Mouse (Mus musculus) forebrain, embryonic 10.5 days (tissue): ENCODE measurements around the gene Msx2. TPM values are rescaled to one million over a fixed set of nuclear protein-coding genes. Genes with fewer than 3 reads are reported as not detected.

ENCODE experiments used
- DNase-seq: peaks from one replicate; pipeline ENCODE4 v3.0.0-alpha.2; 2017; ENCODE audit warnings: low spot score; ENCODE audit errors: extremely low spot score
- H3K27ac ChIP-seq: fragments of 300-500 bp; sonication (generic); 2 replicates; pipeline ENCODE4 v1.5.1; 2016; ENCODE audit warnings: mild to moderate bottlenecking
- H3K27me3 ChIP-seq: fragments of 300-500 bp; sonication (generic); 2 replicates; pipeline ENCODE4 v1.6.1; 2016; ENCODE audit warnings: mild to moderate bottlenecking; ENCODE audit not compliant: poor library complexity, severe bottlenecking
- H3K36me3 ChIP-seq: fragments of 300-500 bp; sonication (generic); replicated peaks from 2 replicates; pipeline ENCODE4 v1.6.1; 2016; ENCODE audit warnings: mild to moderate bottlenecking, moderate library complexity
- H3K4me1 ChIP-seq: fragments of 300-500 bp; sonication (generic); 2 replicates; pipeline ENCODE4 v1.6.1; 2016
- H3K4me3 ChIP-seq: fragments of 300-500 bp; sonication (generic); 2 replicates; pipeline ENCODE4 v1.5.1; 2016; ENCODE audit warnings: mild to moderate bottlenecking, moderate library complexity
- H3K9me3 ChIP-seq: fragments of 300-500 bp; sonication (generic); 2 replicates; pipeline ENCODE4 v1.6.1; 2016; ENCODE audit warnings: mild to moderate bottlenecking, moderate library complexity
- WGBS: fragments of 180-500 bp; shearing (Covaris S2); methylation state at CpG from one replicate; pipeline ENCODE4 v1.1.7; 2016; 5-methylcytosine and 5-hydroxymethylcytosine counted together
- polyA plus RNA-seq: library from polyadenylated mRNA; unstranded; fragments of >200 nt; fragmentation: Nextera tagmentation; extraction: Ambion mirVana; gene quantifications from 2 replicates; pipeline ENCODE4 v1.2.1, GENCODE M21; 2016

The Msx2 gene
- polyA plus RNA-seq, 1 experiment from 2014 or later: 17.3 TPM

DNA sequence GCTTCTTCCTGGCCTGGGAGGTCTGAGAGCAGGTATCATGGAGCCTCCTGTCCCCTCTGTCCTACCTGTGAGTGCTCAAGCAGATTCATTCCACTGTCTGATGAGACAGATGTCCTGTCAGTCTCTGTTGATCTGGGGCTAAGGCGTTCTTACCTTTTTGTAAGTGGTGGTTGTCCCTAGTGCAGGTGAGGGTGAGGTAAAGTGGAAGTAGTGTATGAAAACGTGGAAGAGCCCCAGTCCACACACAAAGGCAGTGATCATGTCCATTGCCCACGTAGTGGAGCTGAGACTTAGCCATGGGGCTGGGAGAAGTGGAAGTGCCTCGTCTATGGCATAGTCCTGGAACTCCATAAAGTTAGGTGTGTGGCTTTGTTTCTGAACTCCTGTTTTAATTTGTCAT lies 51.7 kb downstream of the Msx2 start:
- H3K36me3 ChIP-seq: no peaks in the 10 kb centered on the region
- H3K27ac ChIP-seq: no peak overlapping the region
- 77% methylated on average over 4 of the region's 4 CpGs for WGBS

DNA sequence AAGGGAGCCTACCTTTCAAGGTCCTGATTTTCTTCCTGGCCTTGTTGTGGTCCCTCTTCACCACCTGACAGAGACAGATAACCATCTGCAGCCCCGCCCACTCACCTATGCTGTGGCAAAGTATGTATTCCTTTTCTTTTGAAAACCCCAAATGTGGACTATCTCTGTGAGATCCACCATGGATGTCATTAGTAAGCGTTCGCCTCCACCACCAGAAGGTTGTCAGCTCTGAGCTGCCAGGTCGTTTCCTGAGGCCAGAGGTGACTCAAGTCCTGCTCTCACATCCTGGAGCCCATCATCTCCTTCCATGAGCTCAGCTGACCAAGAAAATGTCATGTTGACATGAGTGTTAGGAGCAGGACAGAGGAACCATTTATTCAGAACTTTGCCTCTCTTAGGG lies 52.1 kb downstream of the Msx2 start:
- WGBS: 81% methylated on average over 4 of the region's 4 CpGs
- Histone ChIP-seq H3K27ac (no peak overlapping the region), H3K4me3 (no peak overlapping the region)

More for the DNA sequence above, 51.7 kb downstream of the Msx2 start:
- Histone ChIP-seq H3K9me3 (no peaks in the 10 kb centered on the region), H3K27me3 (no peaks in the 10 kb centered on the region), H3K4me1 (no peaks in the 10 kb centered on the region), H3K4me3 (no peak overlapping the region)
- DNase-seq: no peak

DNA sequence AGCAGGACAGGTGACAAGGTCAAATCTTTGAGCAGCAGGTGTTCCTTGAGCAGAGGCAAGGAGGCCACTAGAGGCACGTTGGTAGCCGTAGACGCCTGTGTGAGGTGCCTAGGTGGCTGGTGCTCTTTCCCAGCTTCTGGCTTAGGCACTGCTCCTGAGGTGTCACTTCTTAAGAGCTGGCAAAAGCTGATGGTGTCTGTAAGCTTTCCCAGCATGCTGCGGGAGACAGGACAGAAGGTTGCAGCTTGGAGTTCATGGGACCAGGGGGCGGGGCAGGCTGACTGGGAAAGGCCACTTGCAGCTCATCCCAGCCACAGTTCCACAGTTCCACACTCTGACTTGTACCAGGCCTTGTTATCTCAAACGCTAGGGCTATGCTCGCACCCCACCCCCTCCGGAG lies 53.2 kb downstream of the Msx2 start:
- no peak for DNase-seq
- H3K4me3 ChIP-seq: no peak overlapping the region
- 91% methylated on average over 8 of the region's 8 CpGs for WGBS
- no peaks in the 10 kb centered on the region for H3K36me3 ChIP-seq
- H3K27me3 ChIP-seq: no peaks in the 10 kb centered on the region
- no peak overlapping the region for H3K27ac ChIP-seq
- no peaks in the 10 kb centered on the region for H3K9me3 ChIP-seq
- H3K4me1 ChIP-seq: no peaks in the 10 kb centered on the region

More for the DNA sequence above, 52.1 kb downstream of the Msx2 start:
- no peaks in the 10 kb centered on the region for H3K27me3 ChIP-seq
- no peak for DNase-seq
- H3K9me3 ChIP-seq: no peaks in the 10 kb centered on the region
- no peaks in the 10 kb centered on the region for H3K4me1 ChIP-seq
- no peaks in the 10 kb centered on the region for H3K36me3 ChIP-seq

DNA sequence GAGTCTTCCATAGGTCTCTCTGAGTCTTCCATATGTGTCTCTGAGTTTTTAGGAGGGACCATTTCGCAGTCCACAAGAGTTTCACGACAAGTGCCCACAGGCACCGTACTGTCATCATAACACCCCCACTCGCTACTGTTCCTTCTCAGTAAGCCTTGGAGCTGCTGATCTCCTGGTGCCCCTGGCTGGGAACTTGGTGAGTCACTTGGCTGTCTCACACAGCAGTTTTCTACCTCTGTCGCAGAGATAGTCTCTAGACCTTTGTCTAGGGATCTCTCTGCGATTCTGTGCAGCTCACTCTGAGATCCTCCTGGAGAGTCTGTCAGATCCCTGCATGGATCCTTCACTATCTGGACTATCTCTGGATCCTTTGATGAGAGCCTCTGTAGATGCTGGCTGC lies 55.2 kb downstream of the Msx2 start:
- no peak for DNase-seq
- Histone ChIP-seq H3K4me3 (no peak overlapping the region), H3K27ac (no peak overlapping the region), H3K9me3 (no peaks in the 10 kb centered on the region), H3K36me3 (no peaks in the 10 kb centered on the region), H3K27me3 (no peaks in the 10 kb centered on the region), H3K4me1 (no peaks in the 10 kb centered on the region)
- WGBS: 89% methylated on average over 6 of the region's 6 CpGs

Other genes starting within 250 kb of the Msx2 start
- gene Ror2, start 186.9 kb downstream of the Msx2 start, polyA plus RNA-seq: 17.1 and 18.1 TPM in 2 replicates
- 29.6 and 33.9 TPM in 2 replicates for gene Sptlc1, start 95.7 kb downstream of the Msx2 start, polyA plus RNA-seq